Mouse (Mus musculus): Measurements from ENCODE around the gene Ccdc124.

Ccdc124 gene

GRCm38 (mm10) chr8:70894771-70895545 is 21.2 kb upstream of the Ccdc124 start:
- no peak for DNase-seq

GRCm38 (mm10) chr8:70894385-70894720 is 20.6 kb upstream of the Ccdc124 start:
- no peak for DNase-seq

- peak; percentile 77 for DNase-seq
Measured at GRCm38 (mm10) chr8:70893656-70894384, 20.1 kb upstream of the Ccdc124 start.

GRCm38 (mm10) chr8:70892896-70893655 is 19.3 kb upstream of the Ccdc124 start:
- no peak for DNase-seq

DNA sequence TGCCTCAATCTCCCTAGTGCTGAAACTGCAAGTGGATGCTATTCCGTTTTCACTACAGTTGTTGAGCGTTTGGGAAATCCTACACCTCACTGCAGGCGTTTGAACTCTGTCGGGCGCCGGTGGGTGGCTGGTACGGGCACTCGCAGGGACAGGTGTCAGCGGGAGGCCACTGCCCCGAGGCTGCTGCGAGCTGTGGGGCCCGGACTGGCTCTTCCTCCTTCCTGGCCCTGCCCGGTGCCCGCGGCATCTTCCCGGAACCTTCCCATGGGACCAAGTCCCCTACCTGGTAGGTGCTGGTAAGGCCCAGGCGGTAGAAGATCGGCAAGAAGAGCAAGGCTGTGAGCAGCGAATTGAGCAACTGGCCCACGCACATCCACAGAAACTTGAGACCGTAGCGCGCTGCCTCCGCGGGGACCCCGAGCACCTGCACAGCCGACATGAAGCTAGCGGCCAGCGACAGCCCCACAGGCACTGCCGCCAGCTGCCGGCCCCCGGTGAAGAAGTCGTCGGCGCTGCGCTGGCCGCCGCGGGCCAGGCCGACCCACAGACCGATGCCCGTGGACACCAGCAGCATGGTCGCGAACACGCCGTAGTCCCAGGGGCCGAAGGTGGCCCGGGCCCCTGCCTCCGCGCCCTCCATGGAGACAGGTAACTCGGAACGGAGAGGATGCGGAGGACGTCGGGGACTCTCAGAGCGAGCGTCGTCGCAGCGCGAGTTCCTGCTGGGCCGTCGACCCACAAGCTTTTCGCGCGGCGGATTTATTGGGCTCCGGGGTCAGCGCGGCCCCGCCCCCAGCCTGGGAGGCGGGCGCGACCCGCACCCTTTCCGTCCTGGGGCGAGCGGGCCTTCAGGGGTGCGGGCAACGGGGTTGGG is 18.5 kb upstream of the Ccdc124 start, which contains the start of gene Slc5a5:
Gene Slc5a5 (minus strand): TSS at position 736 of the 874 bp plus-strand sequence.
- no peak for DNase-seq

DNA sequence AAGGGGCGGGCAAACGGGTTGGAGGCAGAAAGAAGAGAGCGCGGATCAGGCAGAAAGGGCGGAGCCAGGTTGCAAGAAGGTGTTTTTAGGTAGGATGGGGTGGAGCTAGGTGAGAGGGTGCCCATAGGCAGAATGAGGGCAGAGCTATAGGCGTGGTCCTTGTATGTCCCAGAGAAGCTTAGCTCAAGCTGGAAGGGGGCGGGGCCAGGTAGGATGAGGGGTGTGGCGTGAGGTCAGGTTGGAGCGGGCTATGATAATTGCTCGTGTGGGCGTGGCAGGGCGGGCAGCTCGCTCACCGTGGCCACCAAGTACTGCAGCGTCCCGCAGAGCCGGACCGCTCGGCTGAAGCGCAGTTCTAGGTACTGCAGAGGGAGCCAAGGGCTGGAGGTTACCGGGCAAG is 17.6 kb upstream of the Ccdc124 start:
- DNase-seq: no peak

GRCm38 (mm10) chr8:70890656-70891055 is 16.9 kb upstream of the Ccdc124 start:
- no peak for DNase-seq

DNA sequence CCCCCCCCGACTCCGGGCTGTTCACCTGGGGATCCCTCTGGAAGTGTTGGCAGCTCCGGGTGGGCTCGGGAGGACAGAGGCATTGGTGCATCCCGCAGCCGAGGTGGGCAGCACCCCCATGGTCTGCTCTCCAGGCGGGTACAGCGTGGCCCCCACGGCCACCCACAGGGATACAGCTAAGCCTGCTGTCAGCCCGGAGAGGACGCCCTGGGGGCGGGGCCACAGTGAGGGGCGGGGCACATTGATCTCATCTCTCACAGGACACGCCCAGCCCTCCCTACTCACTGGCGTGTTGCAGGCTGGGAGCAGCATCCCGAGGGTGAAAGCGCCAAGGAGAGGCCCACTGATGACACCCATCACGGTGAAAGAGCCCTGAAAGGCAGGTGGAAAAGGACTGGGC is 13.9 kb upstream of the Ccdc124 start:
- peak; percentile 76 for DNase-seq

- DNase-seq: no peak
Measured at GRCm38 (mm10) chr8:70885612-70886011, 11.9 kb upstream of the Ccdc124 start.

DNA sequence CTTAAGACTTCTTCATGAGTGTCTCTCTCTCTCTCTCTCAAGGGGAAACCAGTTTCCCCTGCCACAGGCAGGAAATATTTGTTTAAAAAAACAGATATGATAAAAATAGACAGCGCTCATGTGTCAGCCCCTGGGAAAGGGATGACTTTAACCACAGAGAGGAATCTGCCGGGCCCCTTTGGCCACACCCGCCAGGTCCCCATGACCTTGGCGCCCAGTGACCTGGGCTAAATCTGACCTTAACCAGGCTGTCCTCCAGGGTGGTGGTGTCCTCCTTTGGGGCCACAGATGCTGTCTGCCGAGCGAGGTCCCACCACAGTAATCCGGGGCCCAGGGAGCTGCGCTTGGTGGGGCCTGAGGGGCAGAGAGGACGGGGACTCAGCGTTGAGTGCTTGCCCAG is 10.9 kb upstream of the Ccdc124 start:
- DNase-seq: no peak

- no peak for DNase-seq
Measured at GRCm38 (mm10) chr8:70884186-70884585, 10.5 kb upstream of the Ccdc124 start.

- DNase-seq: no peak
Measured at GRCm38 (mm10) chr8:70880546-70880945, 6.8 kb upstream of the Ccdc124 start.

DNA sequence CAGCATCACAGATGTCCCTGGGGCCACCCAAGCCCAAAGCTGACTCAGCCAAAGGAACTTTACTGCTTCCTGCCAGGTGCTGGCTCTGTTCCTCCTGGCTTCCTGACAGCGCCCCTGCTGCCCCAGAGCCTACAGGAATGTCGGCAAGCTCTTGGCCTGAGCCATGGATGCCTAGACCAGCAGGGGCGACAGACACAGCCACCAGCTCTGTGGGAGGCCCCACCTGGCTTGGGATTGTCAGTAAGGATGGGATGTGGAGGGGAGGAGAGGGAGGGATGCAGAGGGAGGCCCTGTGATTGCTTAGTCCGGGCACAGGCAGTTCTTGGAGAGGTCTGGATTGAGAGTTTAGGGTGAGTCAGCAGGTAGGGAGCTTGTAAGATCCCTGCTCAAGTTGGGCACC is 6.4 kb upstream of the Ccdc124 start:
- no peak for DNase-seq

- no peak for DNase-seq
Measured at GRCm38 (mm10) chr8:70879500-70879899, 5.8 kb upstream of the Ccdc124 start.

DNA sequence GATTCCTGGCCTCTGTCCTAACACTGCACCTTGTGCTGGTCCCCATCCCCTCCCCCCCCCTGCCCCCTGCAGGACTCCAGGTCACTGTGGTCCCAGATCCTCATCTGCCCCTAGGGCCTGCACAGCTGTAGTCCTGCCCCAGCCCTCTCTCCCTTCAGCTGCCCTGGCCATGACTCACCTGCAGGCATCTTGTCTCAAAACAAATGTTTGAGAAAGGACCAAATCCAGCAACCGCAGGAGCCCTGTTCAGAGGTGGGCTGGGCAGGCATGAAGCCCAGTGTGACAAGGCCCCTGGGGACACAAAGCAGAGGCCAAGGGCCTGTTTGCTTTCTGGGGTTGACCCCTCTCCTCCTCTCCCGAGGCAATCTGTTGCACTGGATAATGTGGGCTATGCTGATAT is 4.4 kb upstream of the Ccdc124 start:
- no peak for DNase-seq

GRCm38 (mm10) chr8:70876382-70876781 is 2.6 kb upstream of the Ccdc124 start:
- no peak for DNase-seq

DNA sequence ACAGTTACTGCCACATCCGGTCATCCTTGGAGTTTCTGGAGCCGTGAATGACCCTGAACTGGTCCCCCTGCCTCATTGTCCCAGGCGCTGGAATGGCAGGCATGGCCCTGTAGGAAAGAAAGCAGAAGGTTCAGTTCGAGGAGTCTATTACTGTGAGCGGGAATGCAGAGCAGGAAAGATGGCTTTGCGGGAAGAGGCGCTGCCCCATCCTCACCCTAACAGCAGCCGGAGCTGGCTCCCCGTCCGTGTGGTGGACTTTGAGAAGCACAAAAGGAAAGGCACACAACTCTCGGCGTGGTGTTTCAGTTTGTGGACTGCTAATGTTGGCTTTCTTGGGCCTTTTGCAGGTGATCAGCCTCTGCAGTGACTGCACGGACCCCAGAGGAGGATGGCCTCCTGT is 706 bp upstream of the Ccdc124 start:
- no peak for DNase-seq

- no peak for DNase-seq
Measured at GRCm38 (mm10) chr8:70872643-70873363, 932 bp downstream of the Ccdc124 start.

DNA sequence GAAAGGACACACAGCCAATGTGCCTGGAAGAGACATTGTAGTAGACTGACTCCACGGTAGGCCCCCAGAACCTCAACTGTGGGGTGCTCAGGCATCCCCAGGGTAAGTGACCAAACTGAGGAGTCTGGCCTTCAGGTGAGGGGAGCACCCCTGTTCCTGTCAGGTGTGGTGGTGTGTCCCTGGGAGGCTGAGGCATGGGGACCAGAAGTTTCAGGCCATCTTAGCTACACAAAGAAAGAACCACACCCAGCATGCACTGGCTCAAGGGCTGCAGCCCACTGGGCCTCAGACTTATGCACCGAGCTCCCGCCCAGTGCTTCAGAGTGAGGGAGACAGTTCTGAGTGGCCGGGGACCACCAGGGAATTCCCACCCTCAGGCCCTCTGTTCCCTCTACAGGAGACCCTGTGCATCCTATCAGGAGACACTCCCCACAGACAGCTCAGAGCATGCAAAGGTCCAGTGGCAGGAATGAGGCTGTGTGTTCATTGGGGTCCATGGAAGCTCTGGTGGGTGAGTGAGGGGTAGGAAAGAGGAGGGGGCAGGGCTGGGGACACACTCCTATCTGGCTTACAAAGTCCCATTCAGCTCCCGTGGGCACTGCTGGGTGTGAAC is 2.4 kb downstream of the Ccdc124 start:
- no peak for DNase-seq

DNA sequence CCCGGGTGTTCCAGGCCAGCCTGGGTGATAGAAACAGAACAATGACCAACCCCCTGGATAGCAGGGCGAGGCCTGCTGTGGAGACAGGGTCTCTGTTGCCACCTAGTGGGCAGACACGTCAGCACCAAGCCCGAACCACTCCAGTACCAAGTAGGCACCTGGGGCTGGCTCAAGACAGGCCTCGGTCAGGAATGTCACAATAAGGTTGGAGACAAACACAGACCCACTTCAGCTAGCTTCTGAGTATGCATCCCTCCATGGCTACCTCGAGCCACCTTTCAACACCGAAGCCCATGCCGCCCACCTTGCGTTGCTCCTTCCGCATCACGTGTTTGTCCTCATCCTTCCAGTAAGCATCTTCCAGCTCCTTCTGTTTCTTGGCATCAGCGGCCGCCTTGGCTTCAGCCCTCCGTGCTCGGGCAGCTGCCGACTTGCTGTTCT is 4.1 kb downstream of the Ccdc124 start:
- peak; percentile 82 for DNase-seq

DNA sequence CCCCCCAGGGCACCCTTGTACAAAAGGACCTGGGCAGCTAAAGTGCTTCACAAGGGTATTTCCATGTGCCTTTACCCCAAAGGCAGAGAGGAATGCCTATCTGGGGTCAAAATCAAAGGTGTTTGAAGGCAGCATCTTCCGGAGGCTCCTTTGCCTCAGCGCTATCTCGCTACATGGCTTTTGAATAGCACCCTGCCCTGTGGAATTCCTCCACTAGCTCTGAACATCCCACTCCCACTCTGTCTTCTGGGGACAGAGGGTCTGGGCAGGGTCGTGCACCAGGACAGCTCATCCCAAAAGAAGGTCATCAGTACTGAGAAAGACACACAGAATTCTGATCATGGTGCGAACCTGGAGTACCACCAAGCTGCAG is 4.5 kb downstream of the Ccdc124 start:
- DNase-seq: no peak
